Mouse (Mus musculus): Measurements from ENCODE around the gene Zfhx3. TPM values are rescaled to one million over a fixed set of nuclear protein-coding genes. Genes with fewer than 3 reads are reported as not detected.
A peak's percentile ranks its signal among the peaks of the same experiment; 100 is the strongest.
"Not testable (repeated sequence)": the region's sequence is repeated elsewhere in the genome, so short reads cannot be mapped to it uniquely, and the experiment has no call there.

The Zfhx3 gene
- 38.7 and 47.6 TPM in 2 replicates for polyA plus RNA-seq (2016; fragmentation: Nextera tagmentation; extraction: Ambion mirVana)

GRCm38 (mm10) chr8:107941922-107942694 lies at the start of gene Zfhx3:
Gene Zfhx3, plus strand, starts transcription at chr8:107942644.
- Histone ChIP-seq H3K4me3 (peak within 1 kb of the TSS; percentile 21), H3K9me3 (no peaks in the 10 kb centered on the region), H3K4me1 (peaks cover 19% of the 10 kb centered on the region), H3K9ac (0 out of 2 replicates have a peak within 1 kb of the TSS, but pooled peaks have one; percentile 38), H3K4me2 (replicated peaks) (peak within 1 kb of the TSS; percentile 62), H3K36me3 (no peaks in the 10 kb centered on the region), H3K27ac (peak within 1 kb of the TSS; percentile 39; the same call in 1 of the 2 replicates), H3K27me3 (replicated peaks) (peaks cover 10% of the 10 kb centered on the region)
- ATAC-seq (ENCODE audit: low FRiP score, low read depth) = no peak
- WGBS = 21% methylated on average over 11 of the region's 11 CpGs

DNA sequence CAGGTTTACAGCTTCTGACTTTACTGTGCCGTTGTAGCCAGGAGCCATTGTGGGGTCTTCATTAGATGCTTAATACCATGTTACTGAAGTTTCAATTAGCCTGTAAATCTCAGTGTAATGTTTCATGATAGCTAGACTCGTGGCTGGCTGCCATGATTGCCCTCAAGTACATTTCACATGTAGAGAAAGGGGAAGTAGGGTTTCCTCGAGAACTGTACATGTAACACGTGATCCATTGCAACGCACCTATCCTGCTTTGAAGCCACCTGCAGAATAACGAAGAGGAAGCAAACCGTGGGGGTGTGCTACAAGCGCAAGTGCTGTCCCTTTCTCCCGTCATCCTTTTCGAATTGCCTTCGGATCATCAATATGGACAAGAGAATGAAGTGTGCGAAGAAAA lies 23.5 kb upstream of the Zfhx3 start:
- ATAC-seq (ENCODE audit: low FRiP score, low read depth) = no peak
- 84% methylated on average over 12 of the region's 12 CpGs for WGBS
- Histone ChIP-seq H3K9me3 (no peaks in the 10 kb centered on the region), H3K9ac (no peak overlapping the region), H3K36me3 (no peaks in the 10 kb centered on the region), H3K27me3 (replicated peaks) (no peaks in the 10 kb centered on the region), H3K4me3 (no peak overlapping the region), H3K4me1 (no peaks in the 10 kb centered on the region), H3K4me2 (replicated peaks) (no peak overlapping the region), H3K27ac (no peak overlapping the region)

DNA sequence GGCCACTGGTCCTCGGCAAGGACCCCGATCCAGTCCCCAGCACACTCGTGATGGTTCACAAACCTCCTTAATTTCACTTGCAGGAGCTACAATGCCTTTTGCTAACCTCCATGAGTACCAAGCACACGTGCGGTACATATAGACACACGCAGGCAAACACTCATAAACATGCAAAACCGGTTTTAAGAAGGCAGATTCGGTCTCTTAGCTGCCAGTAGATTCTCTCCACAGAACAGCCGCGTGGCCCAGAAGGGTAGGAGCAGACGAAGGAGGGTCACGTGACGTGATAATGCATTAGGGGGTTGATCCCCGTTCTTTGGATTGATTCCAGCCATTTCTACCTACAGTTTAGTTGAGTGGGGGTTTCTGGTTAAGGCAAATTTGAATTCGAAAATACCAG lies 16.3 kb upstream of the Zfhx3 start:
- no peak for ATAC-seq (ENCODE audit: low FRiP score, low read depth)
- Histone ChIP-seq H3K4me1 (no peaks in the 10 kb centered on the region), H3K9me3 (no peaks in the 10 kb centered on the region), H3K4me3 (no peak overlapping the region), H3K27ac (no peak overlapping the region), H3K27me3 (replicated peaks) (no peaks in the 10 kb centered on the region), H3K36me3 (no peaks in the 10 kb centered on the region), H3K9ac (no peak overlapping the region), H3K4me2 (replicated peaks) (no peak overlapping the region)
- WGBS = 87% methylated on average over 15 of the region's 15 CpGs

- WGBS = 92% methylated on average over 4 of the region's 4 CpGs
- H3K9me3 ChIP-seq = no peaks in the 10 kb centered on the region
- ATAC-seq (ENCODE audit: low FRiP score, low read depth) = no peak
- no peaks in the 10 kb centered on the region for H3K36me3 ChIP-seq
- H3K9ac ChIP-seq = no peak overlapping the region
- no peak overlapping the region for H3K27ac ChIP-seq
- no peaks in the 10 kb centered on the region for H3K27me3 ChIP-seq (replicated peaks)
- H3K4me2 ChIP-seq (replicated peaks) = no peak overlapping the region
- H3K4me3 ChIP-seq = no peak overlapping the region
- peaks cover under 1% of the 10 kb centered on the region; the same call in 1 of the 2 replicates for H3K4me1 ChIP-seq
These were observed 5.7 kb upstream of the Zfhx3 start for GRCm38 (mm10) chr8:107936725-107937124.

- not testable (repeated sequence) for H3K4me3 ChIP-seq; H3K9ac ChIP-seq; H3K4me2 ChIP-seq (replicated peaks); H3K27ac ChIP-seq; ATAC-seq (ENCODE audit: low FRiP score, low read depth); H3K27me3 ChIP-seq (replicated peaks); H3K36me3 ChIP-seq; H3K9me3 ChIP-seq
- WGBS = 92% methylated on average over 5 of the region's 5 CpGs
- peaks cover 12% of the 10 kb centered on the region for H3K4me1 ChIP-seq
These were observed 4.2 kb upstream of the Zfhx3 start for GRCm38 (mm10) chr8:107938231-107938630.

- H3K4me2 ChIP-seq (replicated peaks) = no peak overlapping the region
- peaks cover 16% of the 10 kb centered on the region for H3K4me1 ChIP-seq
- H3K27me3 ChIP-seq (replicated peaks) = peaks cover 7% of the 10 kb centered on the region
- no peaks in the 10 kb centered on the region for H3K36me3 ChIP-seq
- H3K9ac ChIP-seq = no peak overlapping the region
- 47% methylated on average over 8 of the region's 8 CpGs for WGBS
- no peak for ATAC-seq (ENCODE audit: low FRiP score, low read depth)
- no peak overlapping the region for H3K4me3 ChIP-seq
- no peaks in the 10 kb centered on the region for H3K9me3 ChIP-seq
- no peak overlapping the region; the same call in 1 of the 2 replicates for H3K27ac ChIP-seq
These were observed 2.3 kb upstream of the Zfhx3 start for GRCm38 (mm10) chr8:107940181-107940580.

- Histone ChIP-seq H3K9ac (0 out of 2 replicates have a peak overlapping the region, but pooled peaks have one; percentile 38), H3K4me3 (peak overlapping the region; percentile 21), H3K4me1 (peaks cover 19% of the 10 kb centered on the region), H3K27me3 (replicated peaks) (peaks cover 10% of the 10 kb centered on the region), H3K4me2 (replicated peaks) (peak overlapping the region; percentile 62), H3K36me3 (no peaks in the 10 kb centered on the region), H3K9me3 (no peaks in the 10 kb centered on the region), H3K27ac (0 out of 2 replicates have a peak overlapping the region, but pooled peaks have one; percentile 39)
- WGBS = under 1% methylated on average over 17 of the region's 17 CpGs
- ATAC-seq (ENCODE audit: low FRiP score, low read depth) = peak; percentile 49
These were observed 487 bp downstream of the Zfhx3 start for GRCm38 (mm10) chr8:107942752-107943510.

DNA sequence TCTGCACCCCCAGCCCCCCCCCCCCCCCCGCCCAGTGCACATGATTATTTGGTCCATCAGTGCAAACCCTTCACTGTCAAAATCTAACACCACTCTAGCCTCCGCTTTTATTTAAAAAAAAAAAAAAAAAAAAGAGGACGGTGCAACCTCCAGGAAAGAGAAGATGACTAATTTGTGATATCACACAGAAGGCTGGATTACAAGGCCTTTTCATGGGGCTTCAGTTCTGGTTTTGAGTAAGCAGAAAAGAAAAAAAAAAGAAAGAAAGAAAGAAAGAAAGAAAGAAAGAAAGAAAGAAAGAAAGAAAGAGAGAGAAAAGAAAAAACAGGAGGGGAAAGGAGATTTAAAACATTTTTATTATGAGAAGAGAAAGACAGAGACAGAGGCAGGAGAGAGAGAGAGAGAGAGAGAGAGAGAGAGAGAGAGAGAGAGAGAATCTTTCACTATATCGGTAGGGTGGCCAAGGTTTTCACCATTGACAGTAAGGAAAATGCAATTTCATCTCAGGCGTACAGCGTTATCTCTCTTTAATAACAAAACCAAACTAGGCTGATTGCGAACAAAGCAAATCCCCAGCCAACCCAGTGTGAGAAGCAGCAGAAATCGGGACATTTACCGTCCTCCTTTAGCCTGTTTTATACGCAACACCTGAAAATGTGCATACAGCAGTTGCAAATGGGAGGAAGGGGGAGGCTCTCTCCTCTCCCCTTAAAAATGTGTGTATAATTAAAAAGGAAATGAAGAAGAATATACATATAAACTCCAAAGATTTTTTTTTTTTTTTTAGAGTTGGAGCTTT lies 1.3 kb downstream of the Zfhx3 start:
- ATAC-seq (ENCODE audit: low FRiP score, low read depth) = no peak
- H3K4me2 ChIP-seq (replicated peaks) = peak overlapping the region; percentile 62
- peaks cover 10% of the 10 kb centered on the region for H3K27me3 ChIP-seq (replicated peaks)
- 0 out of 2 replicates have a peak overlapping the region, but pooled peaks have one; percentile 39 for H3K27ac ChIP-seq
- WGBS = 8% methylated on average over 10 of the region's 10 CpGs
- no peaks in the 10 kb centered on the region for H3K9me3 ChIP-seq
- peak overlapping the region; percentile 42; the same call in 1 of the 2 replicates for H3K9ac ChIP-seq
- no peaks in the 10 kb centered on the region for H3K36me3 ChIP-seq
- peak overlapping the region; percentile 21 for H3K4me3 ChIP-seq
- H3K4me1 ChIP-seq = peaks cover 19% of the 10 kb centered on the region

GRCm38 (mm10) chr8:107944676-107945600 lies 2.5 kb downstream of the Zfhx3 start:
- Histone ChIP-seq H3K4me2 (replicated peaks) (peak overlapping the region; percentile 62), H3K36me3 (no peaks in the 10 kb centered on the region), H3K27me3 (replicated peaks) (peaks cover 10% of the 10 kb centered on the region), H3K9ac (peak overlapping the region; percentile 49), H3K4me3 (peak overlapping the region; percentile 23; the same call in 1 of the 2 replicates), H3K27ac (peak overlapping the region; percentile 50; the same call in 1 of the 2 replicates), H3K4me1 (peaks cover 19% of the 10 kb centered on the region), H3K9me3 (no peaks in the 10 kb centered on the region)
- WGBS = 12% methylated on average over 31 of the region's 31 CpGs
- no peak for ATAC-seq (ENCODE audit: low FRiP score, low read depth)

DNA sequence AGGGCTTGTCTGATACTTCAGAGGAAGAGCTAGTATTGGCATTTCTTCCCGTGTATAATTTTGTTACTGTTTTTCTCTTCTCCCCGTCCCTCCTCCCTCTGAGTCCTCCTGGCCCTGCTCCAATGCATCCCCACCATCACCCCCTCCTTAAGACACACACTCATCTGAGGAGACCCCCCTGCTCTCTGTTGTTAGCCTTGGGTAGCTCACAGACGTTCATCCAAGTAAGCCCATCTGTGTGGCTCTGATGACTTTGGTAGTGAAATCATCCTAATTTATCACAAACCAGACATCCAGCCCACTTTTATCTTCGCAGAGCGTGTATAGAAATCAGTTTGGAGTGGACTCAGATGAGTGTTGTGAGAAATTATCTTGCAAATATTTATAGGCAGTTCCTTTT lies 4.4 kb downstream of the Zfhx3 start:
- H3K4me2 ChIP-seq (replicated peaks) = no peak overlapping the region
- ATAC-seq (ENCODE audit: low FRiP score, low read depth) = no peak
- peaks cover 10% of the 10 kb centered on the region for H3K27me3 ChIP-seq (replicated peaks)
- H3K27ac ChIP-seq = no peak overlapping the region
- H3K9me3 ChIP-seq = no peaks in the 10 kb centered on the region
- H3K9ac ChIP-seq = no peak overlapping the region
- peaks cover 18% of the 10 kb centered on the region for H3K4me1 ChIP-seq
- WGBS = 57% methylated on average over 5 of the region's 5 CpGs
- H3K36me3 ChIP-seq = no peaks in the 10 kb centered on the region
- no peak overlapping the region for H3K4me3 ChIP-seq

DNA sequence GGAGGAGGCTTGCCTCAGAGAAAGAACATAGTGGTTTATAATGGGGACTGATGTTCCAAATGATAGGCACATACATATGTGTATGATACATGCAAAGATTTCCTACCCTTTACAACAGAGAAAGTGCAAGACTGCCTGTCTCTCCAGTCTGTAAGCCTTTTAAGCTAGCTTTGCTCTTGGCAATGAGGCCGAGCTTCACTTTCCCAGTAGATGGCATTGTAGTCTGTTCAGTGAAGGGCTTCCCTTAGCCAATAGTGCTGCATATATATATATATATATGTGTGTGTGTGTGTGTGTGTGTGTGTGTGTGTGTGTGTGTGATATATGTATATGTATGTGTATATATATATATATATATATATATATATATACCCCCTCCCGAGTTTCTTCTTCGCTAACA lies 13.4 kb downstream of the Zfhx3 start:
- peaks cover 3% of the 10 kb centered on the region; the same call in 1 of the 2 replicates for H3K4me1 ChIP-seq
- H3K4me2 ChIP-seq (replicated peaks) = no peak overlapping the region
- no peaks in the 10 kb centered on the region for H3K36me3 ChIP-seq
- no peak overlapping the region for H3K9ac ChIP-seq
- H3K27ac ChIP-seq = no peak overlapping the region
- no peaks in the 10 kb centered on the region for H3K9me3 ChIP-seq
- no peaks in the 10 kb centered on the region for H3K27me3 ChIP-seq (replicated peaks)
- ATAC-seq (ENCODE audit: low FRiP score, low read depth) = no peak
- 74% methylated on average over 3 of the region's 3 CpGs for WGBS
- H3K4me3 ChIP-seq = no peak overlapping the region

Data from neural tube, embryonic 12.5 days (tissue).